Mouse (Mus musculus) heart, embryonic 16.5 days (tissue): ENCODE measurements around the gene Rassf5. TPM values are rescaled to one million over a fixed set of nuclear protein-coding genes. Genes with fewer than 3 reads are reported as not detected.

Experiments used
- ATAC-seq: fragments of 200-750 bp; cut with Nextera tagmentation; replicated peaks from 2 replicates; pipeline ENCODE4 v1.8.0; 2017; ENCODE audit warnings: moderate number of reproducible peaks; ENCODE audit not compliant: insufficient read depth, low FRiP score; ENCODE audit errors: extremely low read depth
- H3K27ac ChIP-seq: fragments of 300-500 bp; sonication (generic); 2 replicates; pipeline ENCODE4 v1.5.1; 2014; ENCODE audit warnings: mild to moderate bottlenecking, low read length, control low read depth, moderate library complexity
- H3K27me3 ChIP-seq: fragments of 300-500 bp; sonication (generic); 2 replicates; pipeline ENCODE4 v1.6.1; 2014; ENCODE audit warnings: low read length, mixed read lengths; ENCODE audit not compliant: control insufficient read depth, insufficient read depth
- H3K36me3 ChIP-seq: fragments of 300-500 bp; sonication (generic); 2 replicates; pipeline ENCODE4 v1.6.1; 2014; ENCODE audit not compliant: control insufficient read depth, insufficient read depth
- H3K4me1 ChIP-seq: fragments of 300-500 bp; sonication (generic); 2 replicates; pipeline ENCODE4 v1.6.1; 2014; ENCODE audit warnings: low read length, mixed read lengths; ENCODE audit not compliant: control insufficient read depth, insufficient read depth
- H3K4me2 ChIP-seq: fragments of 300-500 bp; sonication (generic); 2 replicates; pipeline ENCODE4 v1.6.1; 2014; ENCODE audit warnings: low read depth, mild to moderate bottlenecking, control low read depth, low read length
- H3K4me3 ChIP-seq: fragments of 300-500 bp; sonication (generic); 2 replicates; pipeline ENCODE4 v1.5.1; 2014; ENCODE audit warnings: mild to moderate bottlenecking, control low read depth, low read length
- H3K9ac ChIP-seq: fragments of 300-500 bp; sonication (generic); 2 replicates; pipeline ENCODE4 v1.6.1; 2014; ENCODE audit warnings: low read length, control low read depth
- H3K9me3 ChIP-seq: fragments of 300-500 bp; sonication (generic); replicated peaks from 2 replicates; pipeline ENCODE4 v1.6.1; 2016; ENCODE audit warnings: low read length; ENCODE audit not compliant: control insufficient read depth
- WGBS: fragments of 180-500 bp; shearing (Covaris S2); extraction: QIAGEN DNeasy Blood & Tissue Kit; methylation state at CpG from one replicate; pipeline ENCODE4 v1.1.7; 2014; 5-methylcytosine and 5-hydroxymethylcytosine counted together
- polyA plus RNA-seq: library from polyadenylated mRNA; unstranded; fragments of >200 nt; fragmentation: Nextera tagmentation; extraction: Ambion mirVana; gene quantifications from 2 replicates; pipeline ENCODE4 v1.2.1, GENCODE M21; 2015

Rassf5 gene
- polyA plus RNA-seq, 1 experiment from 2014 or later, result 22.5 TPM

DNA sequence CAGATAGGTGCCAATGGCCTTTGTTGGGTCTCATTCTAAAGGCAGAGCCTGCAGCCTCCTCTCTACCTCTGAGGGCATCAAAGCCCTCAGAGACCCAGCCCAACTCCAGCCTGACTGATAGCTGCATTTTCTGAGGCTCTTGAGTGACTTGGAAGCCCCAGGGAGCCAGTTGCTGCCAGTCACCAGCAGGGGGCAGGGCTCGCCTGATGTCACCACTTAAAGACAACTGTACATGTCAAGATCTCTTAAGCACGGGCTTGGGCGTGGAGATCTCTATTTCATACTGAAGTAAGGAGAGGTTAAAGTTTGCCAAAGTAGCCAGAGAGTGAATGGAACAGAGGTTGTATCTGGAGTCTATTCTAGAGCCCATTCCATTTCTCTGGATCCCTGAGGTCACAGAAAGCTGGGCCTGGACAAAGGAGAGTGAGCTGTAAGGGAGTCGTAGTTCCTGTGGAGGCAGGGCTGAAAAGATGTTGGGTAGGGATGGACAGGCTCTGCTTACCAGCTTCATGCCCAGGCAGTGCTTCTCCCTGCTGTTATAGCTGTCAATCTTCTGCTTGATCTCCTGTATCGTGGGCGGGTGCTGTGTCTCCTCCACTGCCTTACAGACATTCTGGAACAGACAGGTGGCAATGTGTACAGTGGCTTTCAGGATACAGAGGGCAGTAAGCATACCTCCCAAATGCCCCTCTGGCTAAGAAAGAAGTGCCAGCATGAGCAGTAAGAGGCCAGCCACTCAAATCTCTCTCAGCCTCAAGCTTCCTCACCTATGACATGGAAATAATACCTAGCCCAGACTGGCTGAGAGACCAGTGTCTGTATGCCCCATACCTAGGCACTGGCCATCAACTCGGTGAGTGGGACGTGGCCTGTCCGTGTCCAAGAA lies 63.2 kb downstream of the Rassf5 start:
- ATAC-seq, result no peak
- no peak overlapping the region for H3K4me3 ChIP-seq
- H3K27me3 ChIP-seq, result no peaks in the 10 kb centered on the region
- 50% methylated on average over 9 of the region's 9 CpGs for WGBS
- H3K9ac ChIP-seq, result no peak overlapping the region
- peaks cover 24% of the 10 kb centered on the region for H3K4me1 ChIP-seq
- peaks cover 24% of the 10 kb centered on the region for H3K36me3 ChIP-seq
- no peaks in the 10 kb centered on the region for H3K9me3 ChIP-seq
- H3K27ac ChIP-seq, result no peak overlapping the region
- H3K4me2 ChIP-seq, result no peak overlapping the region

- 89% methylated on average over 7 of the region's 7 CpGs for WGBS
- Histone ChIP-seq H3K9ac (no peak overlapping the region), H3K4me2 (no peak overlapping the region), H3K27me3 (no peaks in the 10 kb centered on the region), H3K27ac (no peak overlapping the region), H3K4me3 (no peak overlapping the region), H3K4me1 (peaks cover 14% of the 10 kb centered on the region), H3K36me3 (peaks cover 34% of the 10 kb centered on the region), H3K9me3 (no peaks in the 10 kb centered on the region)
- no peak for ATAC-seq
Measured at GRCm38 (mm10) chr1:131180386-131180785, 64.7 kb downstream of the Rassf5 start.

DNA sequence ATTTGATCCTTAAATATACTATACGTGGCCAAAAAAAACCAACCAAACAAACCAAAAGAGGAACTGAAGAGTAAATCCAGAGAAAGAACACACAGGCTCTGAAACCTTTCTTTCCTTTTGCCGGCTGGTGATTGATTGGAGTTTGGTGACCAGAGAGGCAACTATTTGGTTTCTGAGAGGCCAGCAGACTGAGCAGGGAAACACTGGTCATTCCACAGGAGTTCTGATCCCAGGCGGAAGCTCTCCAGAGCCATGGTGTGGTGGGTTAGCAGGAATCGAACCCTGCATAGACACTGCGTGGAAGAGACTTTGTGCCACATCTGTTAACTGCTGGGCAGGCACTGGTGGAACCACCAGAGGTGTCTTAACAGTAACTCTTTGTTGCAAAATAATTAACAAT lies 67.0 kb downstream of the Rassf5 start:
- Histone ChIP-seq H3K27me3 (no peaks in the 10 kb centered on the region), H3K4me1 (0 out of 2 replicates have a peak, but pooled peaks cover 2% of the 10 kb centered on the region), H3K9me3 (no peaks in the 10 kb centered on the region), H3K9ac (no peak overlapping the region), H3K4me3 (no peak overlapping the region), H3K4me2 (no peak overlapping the region), H3K27ac (no peak overlapping the region), H3K36me3 (peaks cover 40% of the 10 kb centered on the region)
- 85% methylated on average over 5 of the region's 5 CpGs for WGBS
- ATAC-seq, result no peak

DNA sequence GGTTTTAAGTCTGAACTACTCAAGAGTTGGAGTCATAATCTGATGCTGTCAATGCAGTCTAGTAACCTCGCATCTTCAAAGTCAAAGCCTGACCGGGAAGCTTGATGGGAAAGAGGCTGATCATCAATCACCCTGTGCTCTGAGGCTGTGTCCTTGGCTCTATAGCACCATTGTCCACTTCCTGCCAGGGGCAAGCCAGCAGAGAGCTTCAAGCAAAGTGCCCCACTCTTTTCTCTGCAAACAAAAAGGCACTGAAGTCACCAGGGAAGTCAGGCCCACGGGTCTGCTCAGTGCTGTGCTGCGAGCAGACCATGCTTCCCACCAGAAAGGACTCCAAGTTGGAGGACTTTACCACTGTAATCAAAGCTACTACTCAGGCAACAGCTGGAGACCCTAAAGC lies 67.8 kb downstream of the Rassf5 start:
- 80% methylated on average over 4 of the region's 4 CpGs for WGBS
- no peak overlapping the region for H3K27ac ChIP-seq
- H3K9ac ChIP-seq, result no peak overlapping the region
- no peak for ATAC-seq
- peaks cover 45% of the 10 kb centered on the region for H3K36me3 ChIP-seq
- 0 out of 2 replicates have a peak, but pooled peaks cover 2% of the 10 kb centered on the region for H3K4me1 ChIP-seq
- no peak overlapping the region for H3K4me2 ChIP-seq
- no peaks in the 10 kb centered on the region for H3K27me3 ChIP-seq
- no peak overlapping the region for H3K4me3 ChIP-seq
- H3K9me3 ChIP-seq, result no peaks in the 10 kb centered on the region

- no peak overlapping the region for H3K4me3 ChIP-seq
- H3K9ac ChIP-seq, result no peak overlapping the region
- H3K9me3 ChIP-seq, result no peaks in the 10 kb centered on the region
- no peak overlapping the region for H3K4me2 ChIP-seq
- 0 out of 2 replicates have a peak, but pooled peaks cover 2% of the 10 kb centered on the region for H3K4me1 ChIP-seq
- H3K27ac ChIP-seq, result no peak overlapping the region
- ATAC-seq, result no peak
- no peaks in the 10 kb centered on the region for H3K27me3 ChIP-seq
- WGBS, result 95% methylated on average over 8 of the region's 8 CpGs
- peaks cover 50% of the 10 kb centered on the region for H3K36me3 ChIP-seq
Measured at GRCm38 (mm10) chr1:131175819-131176218, 69.2 kb downstream of the Rassf5 start.

GRCm38 (mm10) chr1:131175189-131175588 lies 69.9 kb downstream of the Rassf5 start:
- Histone ChIP-seq H3K4me1 (0 out of 2 replicates have a peak, but pooled peaks cover 2% of the 10 kb centered on the region), H3K9ac (no peak overlapping the region), H3K4me3 (no peak overlapping the region), H3K4me2 (no peak overlapping the region), H3K27me3 (no peaks in the 10 kb centered on the region), H3K9me3 (no peaks in the 10 kb centered on the region), H3K27ac (no peak overlapping the region), H3K36me3 (peaks cover 46% of the 10 kb centered on the region)
- ATAC-seq, result no peak
- WGBS, result 100% methylated on average over 1 of the region's 1 CpGs

GRCm38 (mm10) chr1:131174299-131174861 lies 70.7 kb downstream of the Rassf5 start:
- Histone ChIP-seq H3K9ac (no peak overlapping the region), H3K9me3 (no peaks in the 10 kb centered on the region), H3K4me1 (0 out of 2 replicates have a peak, but pooled peaks cover 2% of the 10 kb centered on the region), H3K27me3 (no peaks in the 10 kb centered on the region), H3K4me2 (no peak overlapping the region), H3K4me3 (no peak overlapping the region), H3K27ac (no peak overlapping the region), H3K36me3 (peaks cover 44% of the 10 kb centered on the region)
- 71% methylated on average over 12 of the region's 12 CpGs for WGBS
- no peak for ATAC-seq

DNA sequence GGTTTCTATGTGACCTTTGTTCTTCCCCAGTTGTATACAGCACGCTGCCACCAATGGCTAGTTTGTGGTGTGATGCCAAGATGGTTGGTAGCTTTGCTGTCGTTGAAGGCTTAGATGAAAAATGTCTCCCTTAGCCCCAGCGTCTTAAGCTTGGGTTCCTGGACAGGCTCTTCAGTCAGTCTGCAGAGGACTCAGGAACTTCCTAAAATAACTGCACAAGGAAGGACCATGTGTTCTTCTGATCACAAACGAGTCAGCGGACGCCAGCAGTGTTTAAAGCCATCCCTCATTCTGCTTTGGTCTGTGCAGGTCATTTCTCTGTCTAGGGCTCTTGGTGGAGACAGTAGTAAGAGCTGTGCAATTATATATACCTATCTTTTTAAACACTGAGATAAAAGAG lies 71.2 kb downstream of the Rassf5 start:
- Histone ChIP-seq H3K4me2 (no peak overlapping the region), H3K36me3 (peaks cover 47% of the 10 kb centered on the region), H3K4me1 (0 out of 2 replicates have a peak, but pooled peaks cover 2% of the 10 kb centered on the region), H3K9me3 (no peaks in the 10 kb centered on the region), H3K27me3 (no peaks in the 10 kb centered on the region), H3K27ac (no peak overlapping the region), H3K9ac (no peak overlapping the region), H3K4me3 (no peak overlapping the region)
- WGBS, result 54% methylated on average over 6 of the region's 6 CpGs
- no peak for ATAC-seq

DNA sequence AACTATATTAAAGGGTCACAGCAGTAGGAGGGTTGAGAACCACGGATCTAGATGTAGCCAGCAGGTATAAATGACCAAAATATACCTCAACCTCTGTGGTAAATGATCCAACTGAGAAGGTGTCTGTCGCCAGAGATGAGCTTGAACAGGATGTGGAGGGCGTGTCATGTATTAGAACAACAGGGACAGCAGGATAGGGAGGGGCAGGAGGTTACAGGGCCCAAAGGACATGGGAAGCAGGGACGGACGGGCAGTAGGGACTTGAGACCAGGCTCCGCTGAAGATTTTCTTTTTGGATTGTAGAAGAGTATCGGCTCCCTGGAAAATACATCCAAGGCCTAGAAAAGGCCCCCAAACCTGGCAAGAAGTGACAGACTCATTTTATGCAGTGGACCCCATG lies 72.1 kb downstream of the Rassf5 start:
- Histone ChIP-seq H3K4me2 (no peak overlapping the region), H3K9ac (no peak overlapping the region), H3K4me3 (no peak overlapping the region), H3K36me3 (peaks cover 49% of the 10 kb centered on the region), H3K27ac (no peak overlapping the region), H3K4me1 (0 out of 2 replicates have a peak, but pooled peaks cover 2% of the 10 kb centered on the region), H3K9me3 (no peaks in the 10 kb centered on the region), H3K27me3 (no peaks in the 10 kb centered on the region)
- WGBS, result 71% methylated on average over 7 of the region's 7 CpGs
- no peak for ATAC-seq
